Mouse (Mus musculus) ES-E14 (cell line): ENCODE results near the gene Eya4. TPM values are rescaled to one million over a fixed set of nuclear protein-coding genes. Genes with fewer than 3 reads are reported as not detected.

Source experiments
- DNase-seq: peaks from one replicate; pipeline ENCODE4 v3.0.0-alpha.2; 2013; ENCODE audit warnings: low read depth, low spot score
- H3K27ac ChIP-seq: 2 replicates; pipeline ENCODE4 v1.5.1; 2012; ENCODE audit warnings: low read depth, mild to moderate bottlenecking, low read length, moderate library complexity, mixed read lengths; ENCODE audit not compliant: poor library complexity, insufficient read depth, severe bottlenecking
- H3K36me3 ChIP-seq: 2 replicates; pipeline ENCODE4 v1.6.1; 2012; ENCODE audit warnings: mild to moderate bottlenecking, low read length, moderate library complexity, mixed read lengths; ENCODE audit not compliant: control insufficient read depth, poor library complexity, insufficient read depth, severe bottlenecking
- H3K4me1 ChIP-seq, 2 experiments: fragments of 150-350 bp in 1 of 2; sonication (generic) in 1 of 2; 2 replicates each; pipeline ENCODE4 v1.6.1; 2012; ENCODE audit warnings: low read length in 2 of 2, mild to moderate bottlenecking in 1 of 2, mixed read lengths in 1 of 2; ENCODE audit not compliant: control insufficient read depth in 2 of 2, insufficient read depth in 2 of 2, poor library complexity in 1 of 2
- H3K4me3 ChIP-seq, 2 experiments: fragments of 150-350 bp in 1 of 2; sonication (generic) in 1 of 2; 2 replicates each; pipeline ENCODE4 v1.5.1; 2012; ENCODE audit warnings: low read length in 2 of 2, low read depth in 1 of 2, mild to moderate bottlenecking in 1 of 2, mixed read lengths in 1 of 2; ENCODE audit not compliant: insufficient read depth in 1 of 2, poor library complexity in 1 of 2, severe bottlenecking in 1 of 2
- H3K9ac ChIP-seq: 2 replicates; pipeline ENCODE4 v1.6.1; 2012; ENCODE audit warnings: low read depth, mild to moderate bottlenecking, low read length, mixed read lengths; ENCODE audit not compliant: poor library complexity, insufficient read depth, severe bottlenecking
- H3K9me3 ChIP-seq: fragments of 150-350 bp; sonication (generic); 2 replicates; pipeline ENCODE4 v1.6.1; 2012; ENCODE audit warnings: low read depth, mild to moderate bottlenecking, low read length; ENCODE audit not compliant: control insufficient read depth, insufficient read depth
- CHD2 ChIP-seq: IDR thresholded peaks from 2 replicates; pipeline ENCODE4 v1.6.1; 2014; ENCODE audit warnings: mild to moderate bottlenecking, low read depth, low read length, inconsistent platforms
- HCFC1 ChIP-seq: IDR thresholded peaks from 2 replicates; pipeline ENCODE4 v1.6.1; 2012; ENCODE audit warnings: low read length, inconsistent platforms, borderline replicate concordance; ENCODE audit not compliant: insufficient read depth
- MAFK ChIP-seq: IDR thresholded peaks from 2 replicates; pipeline ENCODE4 v1.6.1; 2014; ENCODE audit warnings: mild to moderate bottlenecking, low read depth, low read length, inconsistent platforms; ENCODE audit not compliant: insufficient read depth
- ZC3H11A ChIP-seq: IDR thresholded peaks from 2 replicates; pipeline ENCODE4 v1.6.1; 2012; ENCODE audit warnings: low read depth, mild to moderate bottlenecking, inconsistent platforms, low read length, borderline replicate concordance
- ZNF384 ChIP-seq: IDR thresholded peaks from 2 replicates; pipeline ENCODE4 v1.6.1; 2012; ENCODE audit warnings: low read depth, low read length, inconsistent platforms
- in situ Hi-C, 2 experiments: fragments of 600-800 bp; cut with MboI; formaldehyde crosslinking; loops; one replicate each; pipeline ENCODE4 v1.15.1; 2025; ENCODE audit warnings: low sequenced_read_pairs in 2 of 2, inconsistent platforms in 1 of 2; ENCODE audit not compliant: unreplicated experiment in 2 of 2
- total RNA-seq: library from RNA; depleted of rRNA; stranded (reverse); fragments of 300-350 nt; gene quantifications from 2 replicates; pipeline ENCODE4 v1.2.3, GENCODE M21; 2012

The Eya4 gene
- total RNA-seq, 1 experiment, result 1.5 TPM

GRCm38 (mm10) chr10:23116063-23116462 is 234.5 kb downstream of the Eya4 start:
- TF ChIP-seq ZC3H11A (no peak), MAFK (no peak), ZNF384 (no peak), CHD2 (no peak), HCFC1 (no peak)
- Histone ChIP-seq H3K9me3 (no peaks in the 10 kb centered on the region), H3K27ac (no peak overlapping the region), H3K4me1 (no peaks in the 10 kb centered on the region), H3K9ac (no peak overlapping the region), H3K4me3 (no peak overlapping the region), H3K36me3 (no peaks in the 10 kb centered on the region)
- no peak for DNase-seq
- in situ Hi-C loops, result loop anchor here (25.0 kb wide), 2 partner anchors 496 to 646 kb away; no protein-coding TSS in a partner anchor

- Histone ChIP-seq H3K27ac (no peak overlapping the region), H3K9me3 (no peaks in the 10 kb centered on the region), H3K36me3 (no peaks in the 10 kb centered on the region), H3K4me1 (no peaks in the 10 kb centered on the region), H3K4me3 (no peak overlapping the region), H3K9ac (no peak overlapping the region)
- TF ChIP-seq CHD2, result no peak
- TF ChIP-seq HCFC1, result no peak
- no peak for TF ChIP-seq MAFK
- TF ChIP-seq ZNF384, result no peak
- no peak for TF ChIP-seq ZC3H11A
- in situ Hi-C loops, result loop anchor here (25.0 kb wide), 2 partner anchors 497 to 647 kb away; no protein-coding TSS in a partner anchor
- no peak for DNase-seq
Observed at GRCm38 (mm10) chr10:23115321-23115720, 235.3 kb downstream of the Eya4 start.

GRCm38 (mm10) chr10:23108122-23108521 is 242.5 kb downstream of the Eya4 start:
- H3K9me3 ChIP-seq, result no peaks in the 10 kb centered on the region
- in situ Hi-C loops, result loop anchor here (25.0 kb wide), 2 partner anchors 504 to 654 kb away; no protein-coding TSS in a partner anchor
- no peak for TF ChIP-seq HCFC1
- TF ChIP-seq ZNF384, result no peak
- no peak for TF ChIP-seq CHD2
- no peak for TF ChIP-seq MAFK
- TF ChIP-seq ZC3H11A, result no peak
- no peak overlapping the region for H3K4me3 ChIP-seq
- DNase-seq, result no peak
- no peak overlapping the region for H3K27ac ChIP-seq
- H3K9ac ChIP-seq, result no peak overlapping the region
- H3K36me3 ChIP-seq, result no peaks in the 10 kb centered on the region
- no peaks in the 10 kb centered on the region for H3K4me1 ChIP-seq

GRCm38 (mm10) chr10:23092517-23092916 is 258.1 kb downstream of the Eya4 start:
- TF ChIP-seq ZNF384, result no peak
- no peak for TF ChIP-seq MAFK
- no peak for TF ChIP-seq ZC3H11A
- TF ChIP-seq CHD2, result no peak
- TF ChIP-seq HCFC1, result no peak
- Histone ChIP-seq H3K27ac (no peak overlapping the region), H3K36me3 (no peaks in the 10 kb centered on the region), H3K9ac (no peak overlapping the region), H3K9me3 (no peaks in the 10 kb centered on the region), H3K4me1 (no peaks in the 10 kb centered on the region), H3K4me3 (no peak overlapping the region)
- in situ Hi-C loops, result loop anchor here (25.0 kb wide), 2 partner anchors 305 to 505 kb away; no protein-coding TSS in a partner anchor
- DNase-seq, result no peak

- Histone ChIP-seq H3K36me3 (no peaks in the 10 kb centered on the region), H3K4me3 (no peak overlapping the region), H3K4me1 (no peaks in the 10 kb centered on the region), H3K9ac (no peak overlapping the region), H3K27ac (no peak overlapping the region), H3K9me3 (no peaks in the 10 kb centered on the region)
- in situ Hi-C loops, result loop anchor here (25.0 kb wide), 2 partner anchors 304 to 504 kb away; no protein-coding TSS in a partner anchor
- TF ChIP-seq CHD2 (no peak), MAFK (no peak)
- no peak for DNase-seq
Observed at GRCm38 (mm10) chr10:23091552-23091951, 259.0 kb downstream of the Eya4 start.
